Mouse (Mus musculus): ENCODE data around the gene Vwce. TPM values are rescaled to one million over a fixed set of nuclear protein-coding genes. Genes with fewer than 3 reads are reported as not detected.

Gene Vwce
- polyA plus RNA-seq, 1 experiment from 2014 or later = 0.36 TPM

GRCm38 (mm10) chr19:10678772-10679067 is 44.7 kb downstream of the Vwce start:
- Histone ChIP-seq H3K27me3 (ENCODE audit: control insufficient read depth, insufficient read depth, low read length) (no peaks in the 10 kb centered on the region), H3K4me2 (no peak overlapping the region), H3K9me3 (ENCODE audit: control insufficient read depth, low read length) (no peaks in the 10 kb centered on the region), H3K27ac (ENCODE audit: low read depth, low read length) (no peak overlapping the region), H3K4me1 (ENCODE audit: control insufficient read depth, insufficient read depth, low read length) (no peaks in the 10 kb centered on the region), H3K36me3 (ENCODE audit: control insufficient read depth, insufficient read depth, low read length) (no peaks in the 10 kb centered on the region), H3K4me3 (ENCODE audit: low read depth, low read length) (no peak overlapping the region), H3K9ac (ENCODE audit: low read length) (no peak overlapping the region)
- DNase-seq (ENCODE audit: low spot score, missing footprints) = no peak
- 94% methylated on average over 1 of the region's 1 CpGs for WGBS
- ATAC-seq (ENCODE audit: low FRiP score) = no peak; the same call in 1 of the 2 replicates

DNA sequence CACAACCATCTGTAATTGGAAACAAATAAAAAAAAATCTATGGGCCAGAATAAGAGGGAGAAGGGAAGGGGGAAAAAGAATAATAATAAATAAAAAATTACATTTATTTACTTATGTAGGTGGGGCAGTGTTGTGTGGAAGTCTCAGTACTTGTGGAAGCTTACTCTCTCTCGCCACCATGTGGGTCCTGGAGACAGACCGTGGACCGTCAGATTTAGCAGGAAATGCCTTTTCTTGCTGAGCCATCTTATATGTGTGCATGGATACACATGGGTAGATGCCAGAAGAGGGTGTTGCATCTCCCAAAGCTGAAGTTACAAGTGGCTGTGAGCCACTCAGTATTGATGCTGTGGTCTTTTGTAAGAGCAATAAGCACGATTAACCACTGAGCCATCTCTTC is 47.6 kb downstream of the Vwce start:
- no peak for DNase-seq (ENCODE audit: low spot score, missing footprints)
- H3K36me3 ChIP-seq (ENCODE audit: control insufficient read depth, insufficient read depth, low read length) = no peaks in the 10 kb centered on the region
- H3K4me2 ChIP-seq = no peak overlapping the region
- H3K27me3 ChIP-seq (ENCODE audit: control insufficient read depth, insufficient read depth, low read length) = no peaks in the 10 kb centered on the region
- no peak for ATAC-seq (ENCODE audit: low FRiP score)
- no peak overlapping the region for H3K27ac ChIP-seq (ENCODE audit: low read depth, low read length)
- no peaks in the 10 kb centered on the region for H3K4me1 ChIP-seq (ENCODE audit: control insufficient read depth, insufficient read depth, low read length)
- H3K9me3 ChIP-seq (ENCODE audit: control insufficient read depth, low read length) = no peaks in the 10 kb centered on the region
- no peak overlapping the region for H3K4me3 ChIP-seq (ENCODE audit: low read depth, low read length)
- WGBS = 71% methylated on average over 4 of the region's 4 CpGs
- H3K9ac ChIP-seq (ENCODE audit: low read length) = no peak overlapping the region

DNA sequence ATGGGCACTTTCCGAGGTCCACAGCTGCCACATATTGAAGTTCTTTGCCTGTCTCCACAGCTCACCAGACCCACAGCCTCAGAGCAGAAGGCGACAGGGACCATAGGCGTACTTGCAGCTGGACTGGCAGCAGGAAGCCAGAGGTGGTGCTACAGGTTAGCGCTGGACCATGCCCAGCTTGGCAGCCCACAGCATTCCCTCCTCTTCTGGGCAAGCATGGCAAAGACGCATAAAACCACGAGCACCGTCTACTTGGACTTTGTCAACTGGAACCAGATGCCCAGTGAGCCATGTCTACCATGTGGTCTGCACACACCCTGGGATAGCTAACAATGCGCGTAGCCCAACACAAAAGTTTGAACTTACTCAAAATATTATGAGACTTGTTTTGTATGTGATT is 51.1 kb downstream of the Vwce start:
- no peak overlapping the region for H3K9ac ChIP-seq (ENCODE audit: low read length)
- no peak overlapping the region for H3K4me3 ChIP-seq (ENCODE audit: low read depth, low read length)
- H3K36me3 ChIP-seq (ENCODE audit: control insufficient read depth, insufficient read depth, low read length) = no peaks in the 10 kb centered on the region
- no peaks in the 10 kb centered on the region for H3K9me3 ChIP-seq (ENCODE audit: control insufficient read depth, low read length)
- H3K4me1 ChIP-seq (ENCODE audit: control insufficient read depth, insufficient read depth, low read length) = peaks cover 14% of the 10 kb centered on the region
- ATAC-seq (ENCODE audit: low FRiP score) = no peak
- WGBS = 93% methylated on average over 9 of the region's 9 CpGs
- no peaks in the 10 kb centered on the region for H3K27me3 ChIP-seq (ENCODE audit: control insufficient read depth, insufficient read depth, low read length)
- no peak overlapping the region for H3K27ac ChIP-seq (ENCODE audit: low read depth, low read length)
- no peak for DNase-seq (ENCODE audit: low spot score, missing footprints)
- H3K4me2 ChIP-seq = no peak overlapping the region

GRCm38 (mm10) chr19:10685727-10686126 is 51.7 kb downstream of the Vwce start:
- Histone ChIP-seq H3K27ac (ENCODE audit: low read depth, low read length) (no peak overlapping the region), H3K9me3 (ENCODE audit: control insufficient read depth, low read length) (no peaks in the 10 kb centered on the region), H3K4me3 (ENCODE audit: low read depth, low read length) (no peak overlapping the region), H3K36me3 (ENCODE audit: control insufficient read depth, insufficient read depth, low read length) (no peaks in the 10 kb centered on the region), H3K27me3 (ENCODE audit: control insufficient read depth, insufficient read depth, low read length) (no peaks in the 10 kb centered on the region), H3K4me1 (ENCODE audit: control insufficient read depth, insufficient read depth, low read length) (peaks cover 16% of the 10 kb centered on the region), H3K4me2 (no peak overlapping the region), H3K9ac (ENCODE audit: low read length) (no peak overlapping the region)
- ATAC-seq (ENCODE audit: low FRiP score) = no peak
- no peak for DNase-seq (ENCODE audit: low spot score, missing footprints)
- 67% methylated on average over 2 of the region's 2 CpGs for WGBS

DNA sequence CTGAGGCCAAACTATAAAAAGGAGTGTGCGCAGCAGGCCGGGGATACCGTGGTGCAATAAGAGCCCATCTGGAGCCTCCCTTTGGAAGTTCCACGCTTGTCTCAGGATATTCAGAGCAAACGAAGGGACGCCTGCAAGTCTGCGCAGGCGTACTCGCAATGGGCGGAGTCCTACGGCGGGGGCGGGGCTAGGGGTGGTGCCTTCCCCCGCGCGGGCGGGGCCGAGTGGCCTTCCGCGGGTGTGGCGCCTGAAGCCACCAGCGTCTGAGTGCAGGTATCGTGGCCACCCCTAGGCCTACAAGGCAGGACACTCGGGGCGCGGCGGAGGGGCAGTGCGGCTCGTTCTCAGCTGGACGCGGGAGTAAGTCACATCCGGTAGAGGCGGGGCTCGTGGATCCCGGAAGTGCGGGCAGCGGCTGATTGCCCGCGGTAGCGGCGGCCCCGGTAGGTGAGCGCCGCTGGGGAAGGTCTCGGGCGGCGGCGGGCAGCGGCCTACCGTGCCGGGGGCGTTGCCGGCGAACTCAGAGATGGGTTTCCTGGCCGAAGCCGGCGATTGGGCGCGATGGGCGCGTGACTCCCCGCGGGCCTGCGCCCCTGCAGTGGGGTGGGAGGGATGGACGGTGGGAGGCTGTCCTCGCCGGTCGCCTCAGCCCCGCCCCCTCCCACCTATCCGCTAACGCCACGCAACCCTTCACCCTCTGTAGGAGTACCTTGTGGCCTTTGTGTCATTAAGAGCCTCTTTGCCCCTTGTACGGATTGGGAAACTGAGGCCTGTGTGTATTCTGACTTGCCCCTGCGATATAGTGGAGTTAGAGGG is 54.7 kb downstream of the Vwce start, which contains the start of gene Vps37c:
Vps37c (plus strand) TSS at position 199 of the 816 bp plus-strand sequence.
- Histone ChIP-seq H3K27me3 (ENCODE audit: control insufficient read depth, insufficient read depth, low read length) (no peaks in the 10 kb centered on the region), H3K4me2 (peak within 1 kb of the TSS; percentile 70), H3K9ac (ENCODE audit: low read length) (peak within 1 kb of the TSS; percentile 88), H3K9me3 (ENCODE audit: control insufficient read depth, low read length) (no peaks in the 10 kb centered on the region), H3K36me3 (ENCODE audit: control insufficient read depth, insufficient read depth, low read length) (no peaks in the 10 kb centered on the region), H3K4me1 (ENCODE audit: control insufficient read depth, insufficient read depth, low read length) (peaks cover 16% of the 10 kb centered on the region), H3K27ac (ENCODE audit: low read depth, low read length) (peak within 1 kb of the TSS; percentile 92), H3K4me3 (ENCODE audit: low read depth, low read length) (peak within 1 kb of the TSS; percentile 82)
- WGBS = under 1% methylated on average over 74 of the region's 74 CpGs
- ATAC-seq (ENCODE audit: low FRiP score) (peak; percentile 94), DNase-seq (ENCODE audit: low spot score, missing footprints) (peak; percentile 99)

DNA sequence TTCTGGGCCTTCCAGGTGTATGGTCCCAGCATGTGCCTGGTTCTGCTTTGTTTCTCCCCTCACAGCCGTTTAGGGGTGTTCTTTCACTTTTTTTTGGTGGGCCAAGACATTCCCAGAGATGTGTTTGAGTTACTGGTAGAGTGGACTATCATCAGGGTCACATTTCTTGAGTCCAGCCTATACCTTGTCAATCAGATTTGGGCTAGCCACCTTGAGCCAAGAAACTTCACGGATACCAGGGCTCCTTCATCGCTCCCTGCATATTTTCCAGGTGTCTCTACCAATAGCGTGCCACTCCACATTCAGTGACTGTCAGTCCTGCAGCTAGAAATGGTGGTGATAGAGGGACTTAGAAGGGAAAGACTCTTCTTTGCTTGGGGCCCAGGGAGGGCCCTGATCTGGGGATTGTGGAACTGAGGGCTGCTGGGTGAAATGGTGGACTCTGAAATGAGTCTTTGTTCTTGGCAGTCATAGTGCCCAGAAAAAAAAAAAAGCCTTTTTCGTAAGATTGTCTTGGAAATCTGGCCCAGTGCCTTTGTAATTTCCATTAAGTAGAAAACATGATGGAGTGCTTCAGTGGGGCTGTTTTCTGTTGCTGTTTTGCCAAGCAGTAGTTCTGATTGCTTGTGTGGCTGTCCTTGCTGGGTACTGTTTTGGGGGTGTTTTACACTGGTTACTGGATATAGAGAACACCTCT is 55.6 kb downstream of the Vwce start:
- no peak overlapping the region; the same call in 1 of the 2 replicates for H3K27ac ChIP-seq (ENCODE audit: low read depth, low read length)
- no peaks in the 10 kb centered on the region for H3K36me3 ChIP-seq (ENCODE audit: control insufficient read depth, insufficient read depth, low read length)
- H3K4me1 ChIP-seq (ENCODE audit: control insufficient read depth, insufficient read depth, low read length) = peaks cover 16% of the 10 kb centered on the region
- H3K9ac ChIP-seq (ENCODE audit: low read length) = peak overlapping the region; percentile 88
- 67% methylated on average over 5 of the region's 5 CpGs for WGBS
- H3K27me3 ChIP-seq (ENCODE audit: control insufficient read depth, insufficient read depth, low read length) = no peaks in the 10 kb centered on the region
- H3K4me3 ChIP-seq (ENCODE audit: low read depth, low read length) = peak overlapping the region; percentile 82
- peak; percentile 86 for DNase-seq (ENCODE audit: low spot score, missing footprints)
- peak overlapping the region; percentile 70 for H3K4me2 ChIP-seq
- no peaks in the 10 kb centered on the region for H3K9me3 ChIP-seq (ENCODE audit: control insufficient read depth, low read length)
- no peak for ATAC-seq (ENCODE audit: low FRiP score)

DNA sequence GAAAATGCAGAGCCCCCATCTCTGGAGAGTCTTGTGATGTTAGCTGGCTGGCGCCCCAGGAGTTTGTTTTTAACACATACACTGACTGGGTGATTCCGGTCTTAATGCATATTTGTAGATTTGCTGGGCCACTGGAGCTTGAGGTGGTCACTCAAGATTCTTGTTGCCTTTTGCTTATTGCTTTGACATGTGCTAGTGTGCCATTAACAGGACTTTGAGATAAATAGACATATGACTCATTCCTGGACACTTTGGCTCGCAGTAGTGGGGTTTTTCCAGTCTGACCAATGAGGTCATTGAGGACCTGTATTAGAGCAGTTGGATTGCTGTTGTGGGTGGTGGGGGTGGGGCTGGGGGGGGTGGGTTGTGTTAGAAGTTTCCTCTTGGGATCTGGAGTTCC is 56.3 kb downstream of the Vwce start:
- DNase-seq (ENCODE audit: low spot score, missing footprints) = no peak
- no peaks in the 10 kb centered on the region for H3K36me3 ChIP-seq (ENCODE audit: control insufficient read depth, insufficient read depth, low read length)
- H3K4me2 ChIP-seq = no peak overlapping the region
- no peak overlapping the region for H3K27ac ChIP-seq (ENCODE audit: low read depth, low read length)
- H3K27me3 ChIP-seq (ENCODE audit: control insufficient read depth, insufficient read depth, low read length) = no peaks in the 10 kb centered on the region
- peaks cover 18% of the 10 kb centered on the region for H3K4me1 ChIP-seq (ENCODE audit: control insufficient read depth, insufficient read depth, low read length)
- H3K4me3 ChIP-seq (ENCODE audit: low read depth, low read length) = no peak overlapping the region
- no peaks in the 10 kb centered on the region for H3K9me3 ChIP-seq (ENCODE audit: control insufficient read depth, low read length)
- 91% methylated on average over 3 of the region's 3 CpGs for WGBS
- no peak for ATAC-seq (ENCODE audit: low FRiP score)
- no peak overlapping the region for H3K9ac ChIP-seq (ENCODE audit: low read length)

- peaks cover 25% of the 10 kb centered on the region for H3K4me1 ChIP-seq (ENCODE audit: control insufficient read depth, insufficient read depth, low read length)
- ATAC-seq (ENCODE audit: low FRiP score) (no peak), DNase-seq (ENCODE audit: low spot score, missing footprints) (no peak)
- H3K36me3 ChIP-seq (ENCODE audit: control insufficient read depth, insufficient read depth, low read length) = no peaks in the 10 kb centered on the region
- no peak overlapping the region for H3K9ac ChIP-seq (ENCODE audit: low read length)
- H3K27ac ChIP-seq (ENCODE audit: low read depth, low read length) = no peak overlapping the region
- WGBS = 95% methylated on average over 4 of the region's 4 CpGs
- no peaks in the 10 kb centered on the region for H3K9me3 ChIP-seq (ENCODE audit: control insufficient read depth, low read length)
- H3K4me2 ChIP-seq = no peak overlapping the region
- no peaks in the 10 kb centered on the region for H3K27me3 ChIP-seq (ENCODE audit: control insufficient read depth, insufficient read depth, low read length)
- no peak overlapping the region for H3K4me3 ChIP-seq (ENCODE audit: low read depth, low read length)
These were observed 57.1 kb downstream of the Vwce start for GRCm38 (mm10) chr19:10691121-10691520.

GRCm38 (mm10) chr19:10691660-10692059 is 57.6 kb downstream of the Vwce start:
- H3K4me2 ChIP-seq = no peak overlapping the region
- whole genome bisulfite sequencing = 82% methylated on average over 3 of the region's 3 CpGs
- H3K4me3 ChIP-seq (ENCODE audit: low read depth, low read length) = no peak overlapping the region
- peaks cover 25% of the 10 kb centered on the region for H3K4me1 ChIP-seq (ENCODE audit: control insufficient read depth, insufficient read depth, low read length)
- H3K27ac ChIP-seq (ENCODE audit: low read depth, low read length) = no peak overlapping the region
- no peaks in the 10 kb centered on the region for H3K36me3 ChIP-seq (ENCODE audit: control insufficient read depth, insufficient read depth, low read length)
- DNase-seq (ENCODE audit: low spot score, missing footprints) (no peak), ATAC-seq (ENCODE audit: low FRiP score) (no peak)
- H3K9ac ChIP-seq (ENCODE audit: low read length) = no peak overlapping the region
- H3K9me3 ChIP-seq (ENCODE audit: control insufficient read depth, low read length) = no peaks in the 10 kb centered on the region
- no peaks in the 10 kb centered on the region for H3K27me3 ChIP-seq (ENCODE audit: control insufficient read depth, insufficient read depth, low read length)

Measured in midbrain, embryonic 11.5 days (tissue).